Mouse (Mus musculus): Measurements from ENCODE around the gene C1qtnf1.
"Not testable (repeated sequence)": the region's sequence is repeated elsewhere in the genome, so short reads cannot be mapped to it uniquely, and the experiment has no call there.

The C1qtnf1 gene

DNA sequence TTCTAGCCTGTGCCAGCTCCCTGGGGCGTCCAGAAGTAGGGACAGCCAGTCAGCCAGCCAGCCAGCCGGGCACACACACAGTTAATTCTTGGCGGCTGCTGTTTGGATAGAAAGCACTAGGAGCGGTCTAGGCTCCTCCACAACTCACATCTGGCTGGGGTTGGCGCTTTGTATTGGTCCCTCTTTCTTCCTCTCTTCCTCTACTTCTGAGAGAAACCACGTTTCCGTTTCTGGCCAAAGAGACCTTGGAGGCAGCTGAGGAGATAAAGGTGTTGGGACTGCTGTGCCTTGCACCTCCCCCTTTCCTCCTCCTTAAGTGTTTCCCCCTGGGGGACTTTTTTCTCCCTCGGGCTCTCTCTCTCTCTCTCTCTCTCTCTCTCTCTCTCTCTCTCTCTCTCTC is at the start of gene C1qtnf1:
Gene C1qtnf1, plus strand, starts transcription at position 218 of the 400 bp plus-strand sequence.
- DNase-seq (ENCODE audit: low spot score in 2 of 2), result no peak

DNA sequence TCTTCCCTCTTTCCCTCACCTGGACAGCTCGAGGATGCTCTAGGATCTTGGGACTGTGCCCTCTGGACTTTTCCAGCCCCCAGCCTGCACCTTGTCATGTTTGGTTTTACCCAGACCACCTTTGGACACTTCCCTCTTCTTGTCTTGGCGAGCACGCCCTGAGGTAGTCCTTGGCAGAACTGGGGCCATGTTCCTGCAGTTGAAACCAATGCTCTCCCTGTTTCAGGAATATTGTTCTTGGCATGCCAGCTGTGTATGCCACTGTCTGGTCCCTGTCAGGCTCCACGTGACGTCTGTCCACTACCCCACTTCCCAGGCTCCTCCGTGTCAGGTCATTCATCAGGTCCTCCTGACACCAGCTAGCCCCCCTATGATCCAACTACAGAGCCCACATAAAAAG is 49.3 kb upstream of the C1qtnf1 start:
- no peak for DNase-seq (ENCODE audit: low spot score in 2 of 2)

DNA sequence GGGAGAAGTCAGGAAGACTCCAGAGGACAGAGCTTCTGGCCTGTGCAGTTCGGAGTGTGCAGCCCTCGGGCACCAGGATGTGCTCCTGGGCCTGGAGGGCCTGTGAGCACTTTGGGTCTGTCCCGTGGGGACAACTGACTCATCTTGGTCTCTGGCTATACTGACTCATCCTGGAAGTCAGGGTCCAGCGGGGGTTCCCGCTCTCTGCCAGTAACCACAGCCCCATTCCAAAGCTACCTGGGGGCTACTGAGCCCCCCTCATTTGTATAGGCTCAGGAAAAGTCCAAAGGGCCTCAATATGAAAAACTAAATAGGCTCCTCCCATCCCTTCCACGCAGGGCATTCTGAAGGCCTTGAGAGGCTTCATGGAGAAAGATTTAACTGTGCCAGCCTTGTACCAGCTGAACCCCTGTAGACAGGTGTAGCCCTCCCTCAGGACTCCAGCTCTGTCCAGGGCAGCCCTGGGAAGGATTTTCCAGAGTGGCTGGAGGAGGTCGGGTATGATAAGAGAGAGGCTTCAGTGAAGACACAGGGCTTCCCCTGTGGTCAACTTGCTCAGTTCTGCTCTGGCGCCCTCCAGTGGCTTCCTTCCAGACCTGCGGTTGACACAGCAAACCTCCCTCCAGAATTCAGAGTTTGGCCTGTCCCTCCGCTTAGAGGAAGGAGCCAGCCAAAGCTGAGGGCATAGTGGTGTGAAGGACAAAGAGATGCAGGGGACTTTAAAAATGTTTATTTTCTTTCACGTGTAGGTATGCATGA is 48.6 kb upstream of the C1qtnf1 start:
- DNase-seq (ENCODE audit: low spot score in 2 of 2), result peak in 1 of 2 experiments; percentile 84

DNA sequence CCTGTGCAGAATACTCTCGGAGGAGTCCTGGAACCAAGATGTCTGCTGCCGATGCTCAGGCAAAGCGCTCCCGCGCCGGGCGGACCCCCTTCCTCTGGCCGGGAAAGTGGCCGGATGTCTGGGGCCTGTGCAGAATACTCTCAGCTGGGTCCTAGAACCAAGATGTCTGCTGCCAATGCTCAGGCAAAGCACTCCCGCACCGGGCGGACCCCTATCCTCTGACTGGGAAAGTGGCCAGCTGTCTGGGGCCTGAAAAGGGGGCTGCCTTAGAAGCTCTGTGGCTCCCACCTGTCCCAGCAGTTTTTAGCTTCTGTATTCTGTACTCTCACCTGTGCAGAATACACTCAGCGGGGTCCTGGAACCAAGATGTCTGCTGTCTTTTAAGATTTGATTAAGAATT is 40.2 kb upstream of the C1qtnf1 start:
- not testable (repeated sequence) for DNase-seq (ENCODE audit: low spot score in 2 of 2)

DNA sequence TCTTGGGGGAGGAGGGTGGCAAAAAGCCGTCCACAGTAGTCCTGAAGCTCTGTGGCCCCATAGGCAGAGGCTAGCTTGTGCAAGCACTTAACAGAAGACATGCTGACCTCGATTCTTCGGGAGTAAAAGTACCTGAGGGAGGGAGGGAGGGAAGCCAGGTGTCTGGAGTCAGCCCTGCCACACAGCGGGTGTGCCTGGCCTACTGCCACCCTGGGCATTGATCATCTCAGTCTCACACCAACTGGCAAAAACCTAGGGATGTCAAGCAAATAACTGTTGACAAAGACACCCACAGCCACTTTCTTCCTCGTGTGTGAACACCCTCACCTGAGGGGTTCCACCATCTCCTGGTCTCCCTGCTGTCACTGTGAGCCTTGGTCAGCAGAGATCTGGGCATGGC is 34.0 kb upstream of the C1qtnf1 start:
- DNase-seq (ENCODE audit: low spot score in 2 of 2), result no peak

DNA sequence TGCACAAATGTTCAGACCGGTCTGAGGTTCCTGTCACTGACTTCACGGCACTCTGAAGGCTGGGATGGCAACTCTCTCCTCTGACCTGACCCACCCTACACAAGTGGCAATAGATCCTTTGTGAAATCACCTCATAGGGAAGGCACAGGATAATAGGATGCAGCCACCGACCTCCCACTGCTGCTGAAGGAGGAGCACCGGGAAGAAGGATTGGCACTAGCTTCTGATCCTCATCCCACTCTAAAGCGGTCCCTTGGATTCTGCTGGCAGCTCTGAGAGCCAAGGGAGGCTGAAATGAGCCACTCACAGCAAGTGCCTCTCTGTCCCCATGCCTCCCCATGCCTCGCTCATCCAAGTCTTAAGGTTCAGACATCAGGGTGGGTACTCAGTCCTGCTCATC is 33.5 kb upstream of the C1qtnf1 start:
- DNase-seq (ENCODE audit: low spot score in 2 of 2), result no peak

DNA sequence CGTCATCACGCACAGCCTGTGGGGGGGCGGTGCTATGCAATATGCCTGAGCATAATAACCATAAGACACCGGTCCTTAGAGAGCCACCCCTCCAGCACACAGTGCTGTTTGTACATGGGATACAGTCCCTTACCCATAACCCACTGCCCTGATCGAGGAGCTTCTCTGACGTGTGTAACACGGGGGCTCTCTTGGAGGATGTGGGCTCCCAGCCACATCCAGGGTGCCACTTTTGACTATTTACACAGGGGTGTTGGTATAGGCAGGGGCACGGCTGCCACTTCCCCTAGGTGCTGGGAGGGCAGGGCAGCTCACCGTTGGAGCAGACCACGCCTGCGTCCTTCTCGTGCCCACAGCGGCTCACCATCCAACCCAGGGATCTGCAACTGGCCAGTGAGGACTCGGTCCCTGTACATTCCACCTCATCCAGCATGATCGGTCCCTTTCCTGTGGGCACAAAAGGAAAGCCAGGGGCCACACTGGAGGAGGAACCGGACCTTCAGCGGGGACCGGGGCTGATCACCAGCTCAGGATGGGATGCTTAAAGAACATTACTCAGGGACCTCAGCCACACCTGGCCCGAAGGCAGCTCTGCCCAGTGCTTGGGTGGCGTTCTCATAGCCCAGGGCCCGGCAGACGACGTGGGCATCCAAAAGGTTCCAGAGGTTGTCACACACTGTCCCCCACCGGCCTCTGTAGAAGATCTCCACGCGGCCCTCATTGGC is 30.0 kb upstream of the C1qtnf1 start:
- no peak for DNase-seq (ENCODE audit: low spot score in 2 of 2)

DNA sequence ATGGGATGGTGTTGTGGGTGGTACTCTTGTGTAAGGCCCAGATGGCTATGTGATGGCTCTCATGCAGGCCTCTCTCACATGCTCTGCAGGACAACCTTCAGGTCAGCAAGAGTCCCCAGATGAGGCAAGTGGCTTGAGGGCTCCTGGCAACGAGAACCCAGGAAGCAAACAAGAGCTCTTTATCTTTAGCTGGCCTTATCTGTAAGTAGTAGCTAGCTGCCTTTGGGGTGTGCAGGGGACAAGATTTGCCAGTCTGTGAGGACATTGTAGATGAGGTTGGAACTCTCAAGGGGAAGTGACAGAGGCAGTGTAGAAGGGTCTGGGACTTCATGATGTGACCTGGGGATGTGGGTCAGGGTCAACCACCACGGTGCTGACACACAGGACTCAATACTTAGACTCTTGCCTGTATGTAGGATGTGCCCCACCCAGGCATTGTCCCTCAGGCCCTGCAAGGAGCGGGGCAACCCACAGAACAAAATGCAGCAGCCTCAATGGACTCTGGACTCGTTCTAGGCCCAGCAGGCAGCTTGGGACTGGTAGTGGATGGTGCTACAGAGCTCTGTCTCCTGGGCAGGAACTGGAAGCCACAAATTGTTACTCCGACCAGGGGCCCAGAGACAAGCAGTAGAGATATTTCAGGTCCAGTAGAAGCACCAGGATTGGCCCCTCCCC is 28.0 kb upstream of the C1qtnf1 start:
- no peak for DNase-seq (ENCODE audit: low spot score in 2 of 2)

DNA sequence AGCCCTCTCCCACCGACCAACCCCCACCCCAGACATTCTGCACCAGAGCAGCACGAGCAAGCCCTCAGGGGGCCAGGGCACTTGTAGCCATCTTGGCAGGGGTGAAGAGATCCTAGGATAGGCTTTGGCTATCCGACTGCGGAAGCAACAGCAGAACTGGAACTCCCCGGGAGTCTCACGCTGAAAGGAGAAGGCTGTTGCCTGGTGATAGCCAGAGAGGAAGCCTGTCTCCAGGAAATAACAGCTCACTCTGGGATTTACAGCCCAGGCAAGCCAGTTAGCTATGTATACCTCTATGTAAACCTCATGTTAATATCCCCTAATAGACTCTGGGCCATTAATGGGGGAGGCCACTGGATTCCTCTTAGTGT is 27.5 kb upstream of the C1qtnf1 start:
- DNase-seq (ENCODE audit: low spot score in 2 of 2), result no peak

DNA sequence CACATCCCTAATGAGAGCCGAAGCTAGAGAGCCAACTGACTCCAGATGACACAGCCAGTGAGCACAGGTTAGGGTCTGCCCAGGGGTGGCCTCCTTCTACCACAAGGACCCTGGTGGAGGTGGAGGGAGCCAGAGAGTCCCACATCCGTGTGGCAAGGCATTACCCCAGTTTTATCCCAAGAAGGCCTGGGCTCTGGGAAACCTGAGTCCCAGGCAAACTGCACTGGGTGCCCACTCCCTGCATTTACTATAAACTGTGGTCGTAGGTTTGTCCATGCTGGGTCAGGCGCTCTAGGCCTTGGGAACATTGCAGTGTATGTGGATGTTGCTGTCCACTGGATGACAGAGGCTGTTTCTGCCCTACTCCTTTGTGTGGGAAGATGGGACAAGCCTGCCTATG is 26.8 kb upstream of the C1qtnf1 start:
- no peak for DNase-seq (ENCODE audit: low spot score in 2 of 2)

DNA sequence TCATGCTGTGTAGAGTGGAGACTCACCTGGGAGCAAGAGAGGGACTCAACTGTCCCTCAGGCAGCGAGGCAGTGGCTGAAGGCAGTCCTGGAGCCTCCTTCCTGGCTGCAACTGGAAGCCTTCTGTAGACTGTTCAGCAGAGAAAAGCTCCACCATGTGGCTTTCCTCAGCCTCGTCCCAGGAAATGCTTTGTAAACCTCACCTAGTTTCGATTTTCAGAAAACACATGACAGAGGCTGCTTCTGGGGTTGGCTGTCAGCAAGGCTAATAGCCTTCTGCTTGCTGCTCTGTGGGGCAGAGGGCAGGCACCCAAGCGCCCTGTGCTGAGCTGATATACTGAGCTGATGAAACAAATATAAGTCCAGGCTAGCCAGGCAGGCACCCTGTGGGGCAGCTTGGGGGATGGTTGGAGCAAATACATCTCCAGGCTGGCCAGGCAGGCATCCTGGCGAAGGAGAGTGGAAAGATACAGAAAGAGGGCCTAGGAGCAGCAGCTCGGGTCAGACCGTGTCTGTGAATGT is 26.2 kb upstream of the C1qtnf1 start, which contains the start of gene Lgals3bp:
Gene Lgals3bp, minus strand, starts transcription at position 333 of the 521 bp plus-strand sequence.
- DNase-seq (ENCODE audit: low spot score in 2 of 2), result peak; percentile 59 to 73

DNA sequence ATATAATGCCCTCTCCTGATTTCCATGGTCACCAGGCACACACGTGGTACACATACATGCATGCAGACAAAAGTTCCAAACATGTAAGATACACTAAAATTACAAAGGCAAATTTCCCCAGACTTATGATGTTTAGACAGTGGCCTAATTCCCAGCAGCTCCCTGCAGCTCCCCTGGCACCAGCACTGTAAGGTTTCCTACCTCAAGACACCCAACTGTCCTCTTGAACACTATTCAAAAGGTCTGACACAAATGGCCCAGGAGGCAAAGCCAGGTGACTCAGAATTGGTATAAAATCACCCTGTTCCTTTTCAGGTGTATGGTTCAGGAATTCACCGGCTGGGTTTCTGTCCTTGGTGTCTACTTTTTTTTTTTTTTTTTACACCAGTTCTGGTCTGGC is 24.8 kb upstream of the C1qtnf1 start:
- DNase-seq (ENCODE audit: low spot score in 2 of 2), result no peak

DNA sequence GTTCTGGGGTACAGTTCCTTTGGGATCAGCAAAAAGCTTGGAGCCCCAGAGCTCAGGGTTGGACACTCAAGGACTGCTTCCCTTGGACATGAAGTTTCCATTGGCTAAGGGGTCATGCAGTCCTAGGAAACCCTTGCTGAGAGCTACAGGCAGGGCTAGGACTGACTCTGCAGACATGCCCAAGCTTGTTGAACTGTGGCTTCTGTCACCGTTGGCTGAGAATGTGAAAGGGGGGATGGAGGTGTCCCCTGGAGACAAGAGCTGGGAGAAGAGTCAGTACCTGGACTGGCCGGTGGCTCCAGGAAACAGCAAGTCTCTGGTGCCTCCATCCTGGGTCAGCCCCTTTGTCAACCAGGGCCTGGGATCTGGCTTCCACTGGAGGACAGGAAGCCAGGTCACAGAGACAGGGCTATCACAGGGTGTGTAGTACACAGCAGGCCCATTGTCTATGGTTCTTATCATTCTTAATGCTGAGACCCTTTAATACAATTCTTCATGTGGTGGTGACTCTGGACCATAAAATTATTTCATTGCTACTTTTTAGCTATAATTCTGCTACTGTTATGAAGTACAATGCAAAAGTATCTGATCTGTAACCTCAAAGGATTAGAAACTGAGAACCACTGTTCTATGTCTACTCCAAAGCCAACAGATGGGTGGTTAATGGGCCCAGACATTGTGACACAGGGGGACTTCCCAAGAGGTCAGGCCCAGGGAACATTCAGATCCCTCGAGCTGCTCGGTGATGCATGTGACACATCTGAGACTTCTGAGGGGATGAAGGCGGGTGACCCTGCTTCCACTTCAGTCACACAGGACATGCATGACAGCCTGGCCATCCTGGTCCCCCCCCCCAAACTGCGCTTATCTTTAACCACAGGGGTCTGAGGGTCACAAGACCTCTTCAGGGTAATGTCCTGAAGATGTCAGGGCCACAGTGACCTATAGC is 23.8 kb upstream of the C1qtnf1 start:
- no peak for DNase-seq (ENCODE audit: low spot score in 2 of 2)

DNA sequence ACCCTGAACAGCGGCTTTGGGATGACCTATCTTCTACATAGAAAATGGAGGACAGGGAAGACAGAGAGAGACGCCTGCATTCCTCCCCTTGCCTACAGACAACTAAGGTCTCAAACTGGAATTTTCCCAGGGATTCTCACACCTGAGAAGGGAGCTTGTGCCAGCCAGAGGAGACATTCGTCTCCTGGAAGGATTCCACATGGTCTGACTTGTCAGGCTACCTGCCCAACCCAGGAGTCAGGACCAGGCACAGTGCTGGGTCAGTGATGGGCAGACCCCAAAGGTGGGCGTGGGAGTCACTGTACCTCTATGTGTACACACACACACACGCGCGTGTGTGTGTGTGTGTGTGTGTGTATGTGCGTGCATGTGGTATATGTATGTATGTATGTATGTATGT is 22.7 kb upstream of the C1qtnf1 start:
- DNase-seq (ENCODE audit: low spot score in 2 of 2), result no peak

DNA sequence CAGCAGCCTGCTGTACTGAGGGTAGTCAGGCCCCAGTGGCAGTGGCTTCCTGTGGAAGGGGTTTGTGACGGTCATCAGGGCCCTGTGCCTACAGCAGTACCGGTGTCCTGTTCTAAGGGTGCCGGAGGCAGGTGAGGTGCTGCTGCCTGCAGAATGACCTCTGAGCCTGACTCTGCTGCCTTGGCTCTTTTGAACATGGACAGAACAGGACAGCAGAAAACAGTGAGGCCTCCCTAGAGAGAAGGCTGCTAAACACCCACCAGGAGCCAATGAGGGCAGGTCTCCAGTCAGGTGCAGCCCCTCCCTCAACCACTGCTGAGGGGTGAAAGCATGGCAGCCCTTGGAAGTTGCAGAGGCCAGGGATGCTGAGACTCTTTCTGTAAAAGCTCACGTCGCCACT is 21.5 kb upstream of the C1qtnf1 start:
- DNase-seq (ENCODE audit: low spot score in 2 of 2), result no peak

DNA sequence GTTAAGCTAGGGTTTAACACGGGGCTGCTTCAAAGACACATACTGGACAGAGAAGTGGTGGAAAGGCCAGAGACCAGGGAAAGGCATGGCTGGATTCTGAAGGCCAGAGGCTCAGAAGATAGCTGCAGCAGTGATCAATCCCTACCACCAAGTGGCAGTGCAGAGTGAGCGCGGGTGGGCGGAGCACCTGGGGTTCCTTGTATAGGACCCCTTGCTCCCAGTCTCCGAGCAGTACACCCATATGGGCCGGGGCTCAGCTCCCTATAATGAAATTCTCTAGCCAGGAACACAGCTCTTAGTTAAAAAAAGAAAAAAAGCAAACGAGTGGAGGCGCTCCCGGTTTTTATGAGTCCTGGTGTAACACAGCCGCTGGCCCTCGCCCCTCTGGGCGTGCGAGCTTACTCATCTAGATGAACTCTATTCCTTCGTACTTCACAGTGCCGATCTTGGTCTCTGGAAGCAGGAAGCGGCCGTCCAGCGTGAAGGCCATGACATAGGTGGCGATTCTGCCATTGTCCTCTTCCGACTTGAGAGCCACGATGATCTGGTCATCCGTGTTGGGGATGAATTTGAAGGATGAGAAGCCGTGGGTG is 20.6 kb upstream of the C1qtnf1 start:
- no peak for DNase-seq (ENCODE audit: low spot score in 2 of 2)

DNA sequence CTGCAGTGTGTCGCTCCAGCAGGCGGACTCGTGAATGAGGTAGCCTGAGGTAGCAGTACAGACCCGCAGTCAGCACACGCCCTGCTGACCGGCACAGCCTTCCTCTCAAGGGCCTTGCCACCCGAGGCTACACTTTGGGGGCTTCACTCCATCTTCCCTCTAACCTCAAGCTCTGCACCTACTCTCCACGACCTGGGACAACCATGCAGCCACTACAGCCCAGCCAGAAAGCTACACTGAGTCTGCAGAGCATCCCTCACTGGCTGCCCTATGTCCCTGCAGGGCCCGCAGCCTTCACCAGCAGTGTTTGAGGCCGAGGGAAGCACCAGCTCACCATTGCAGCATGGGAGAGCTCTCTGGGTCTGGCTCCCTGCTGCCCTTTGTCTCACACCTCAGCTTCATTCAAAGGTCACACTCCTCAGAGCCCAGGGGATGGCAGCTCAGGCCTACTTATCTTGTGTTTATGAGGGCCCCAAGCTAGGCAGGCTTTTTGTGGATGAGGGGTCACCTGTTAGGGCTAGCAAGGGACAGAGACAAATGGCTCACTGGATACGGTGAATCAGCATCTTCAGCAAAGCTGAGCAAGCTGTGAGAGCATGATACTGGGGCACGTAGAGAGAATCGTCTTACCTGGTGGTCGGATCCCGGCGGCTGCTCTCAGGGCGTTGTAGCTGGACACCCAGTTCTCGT is 19.8 kb upstream of the C1qtnf1 start:
- DNase-seq (ENCODE audit: low spot score in 2 of 2), result no peak

DNA sequence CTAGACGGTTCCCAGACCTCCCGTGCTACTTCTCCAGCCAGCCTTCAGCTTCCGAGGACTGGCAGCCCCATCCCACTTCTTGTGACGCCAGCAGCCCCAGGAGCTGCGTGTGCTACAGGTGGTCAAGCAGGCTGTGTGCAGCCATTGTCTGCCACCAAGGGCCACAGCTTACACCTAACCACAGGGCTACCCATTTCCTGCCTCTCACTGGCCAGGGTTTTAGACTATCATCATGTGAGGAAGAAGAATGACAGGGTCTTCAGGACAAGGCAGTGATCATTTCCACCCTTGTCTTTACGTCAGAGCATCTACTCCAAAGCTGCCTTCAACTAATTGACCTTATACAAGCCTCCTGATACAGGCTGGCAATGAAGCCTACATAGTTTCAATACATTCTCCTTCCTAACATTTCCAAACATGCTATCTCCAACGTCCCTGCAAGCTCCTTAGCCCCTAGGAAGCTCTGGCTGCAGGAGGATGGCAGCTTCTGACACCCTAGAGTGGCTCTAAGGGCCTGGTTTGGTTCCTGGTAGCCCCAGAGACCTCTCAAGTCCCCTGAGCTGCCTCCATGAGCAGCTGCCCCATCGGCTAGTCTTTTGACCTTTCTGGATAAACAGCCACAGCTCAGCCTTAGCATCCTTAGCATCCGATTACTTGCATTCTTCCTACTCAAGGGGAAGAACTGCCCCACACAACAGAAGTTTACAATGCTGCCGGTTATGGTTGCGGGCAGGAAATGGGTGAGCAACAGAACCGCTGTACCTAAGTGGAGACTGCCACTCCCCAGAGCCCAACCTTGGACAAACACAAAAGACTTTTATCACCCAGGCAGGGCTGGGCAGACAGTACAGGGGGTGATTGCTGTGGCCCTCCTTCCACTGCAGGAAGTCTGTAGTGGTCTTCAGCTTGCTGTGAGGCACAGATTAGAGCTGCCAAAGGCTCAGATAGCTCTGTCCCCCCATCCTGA is 18.6 kb upstream of the C1qtnf1 start:
- DNase-seq (ENCODE audit: low spot score in 2 of 2), result no peak

DNA sequence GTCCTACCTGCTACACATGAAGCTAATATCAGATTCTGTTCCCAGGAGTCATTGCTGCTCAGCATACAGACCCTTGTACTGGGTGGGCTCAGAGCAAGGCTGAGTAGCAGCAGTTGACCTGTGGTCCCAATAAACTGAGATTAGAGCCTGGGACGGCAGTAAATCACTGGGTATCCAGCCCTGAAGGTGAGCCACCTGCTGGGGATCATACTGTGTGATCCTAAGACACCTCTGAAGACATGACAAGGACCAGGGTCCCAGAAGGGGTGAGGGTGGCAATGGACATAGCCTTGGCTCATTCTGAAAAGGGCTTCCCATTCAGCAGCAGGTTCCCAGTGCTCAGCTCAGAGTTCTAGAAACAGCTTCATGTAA is 17.9 kb upstream of the C1qtnf1 start:
- DNase-seq (ENCODE audit: low spot score in 2 of 2), result no peak
